Mouse (Mus musculus) stomach, embryonic 16.5 days (tissue): ENCODE data around the gene Wap. TPM values are rescaled to one million over a fixed set of nuclear protein-coding genes. Genes with fewer than 3 reads are reported as not detected.

Source experiments
- ATAC-seq: fragments of 200-750 bp; cut with Nextera tagmentation; 2 replicates; pipeline ENCODE4 v1.8.0; 2017; ENCODE audit warnings: moderate number of reproducible peaks, moderate TSS enrichment; ENCODE audit not compliant: insufficient read depth, low FRiP score
- H3K27ac ChIP-seq: fragments of 300-500 bp; sonication (generic); 2 replicates; pipeline ENCODE4 v1.5.1; 2014; ENCODE audit warnings: low read length
- H3K27me3 ChIP-seq: fragments of 300-500 bp; sonication (generic); 2 replicates; pipeline ENCODE4 v1.6.1; 2014; ENCODE audit warnings: low read length, control low read depth, mixed read lengths; ENCODE audit not compliant: control insufficient read depth, insufficient read depth
- H3K36me3 ChIP-seq: fragments of 300-500 bp; sonication (generic); 2 replicates; pipeline ENCODE4 v1.6.1; 2014; ENCODE audit warnings: low read length; ENCODE audit not compliant: control insufficient read depth, insufficient read depth
- H3K4me1 ChIP-seq: fragments of 300-500 bp; sonication (generic); 2 replicates; pipeline ENCODE4 v1.6.1; 2014; ENCODE audit warnings: low read length, control low read depth, mixed read lengths; ENCODE audit not compliant: control insufficient read depth, insufficient read depth
- H3K4me2 ChIP-seq: fragments of 300-500 bp; sonication (generic); 2 replicates; pipeline ENCODE4 v1.6.1; 2014; ENCODE audit warnings: low read depth, low read length, mixed read lengths
- H3K4me3 ChIP-seq: fragments of 300-500 bp; sonication (generic); replicated peaks from 2 replicates; pipeline ENCODE4 v1.5.1; 2014; ENCODE audit warnings: mild to moderate bottlenecking, low read length
- H3K9ac ChIP-seq: fragments of 300-500 bp; sonication (generic); 2 replicates; pipeline ENCODE4 v1.6.1; 2014; ENCODE audit warnings: low read length
- H3K9me3 ChIP-seq: fragments of 300-500 bp; sonication (generic); replicated peaks from 2 replicates; pipeline ENCODE4 v1.6.1; 2016; ENCODE audit warnings: low read length, control low read depth; ENCODE audit not compliant: control insufficient read depth
- WGBS: fragments of 180-500 bp; shearing (Covaris S2); extraction: QIAGEN DNeasy Blood & Tissue Kit; methylation state at CpG from one replicate; pipeline ENCODE4 v1.1.7; 2014; 5-methylcytosine and 5-hydroxymethylcytosine counted together
- polyA plus RNA-seq: library from polyadenylated mRNA; unstranded; fragments of >200 nt; fragmentation: Nextera tagmentation; extraction: Ambion mirVana; gene quantifications from 2 replicates; pipeline ENCODE4 v1.2.1, GENCODE M21; 2015

Gene Wap
- polyA plus RNA-seq, 1 experiment from 2014 or later: not detected

GRCm38 (mm10) chr11:6601649-6602480 is 36.6 kb downstream of the Wap start:
- Histone ChIP-seq H3K9me3 (no peaks in the 10 kb centered on the region), H3K4me1 (peaks cover 22% of the 10 kb centered on the region), H3K4me3 (no peak overlapping the region), H3K4me2 (no peak overlapping the region), H3K9ac (no peak overlapping the region; the same call in 1 of the 2 replicates), H3K27me3 (peaks cover 16% of the 10 kb centered on the region), H3K36me3 (peaks cover 2% of the 10 kb centered on the region; the same call in 1 of the 2 replicates), H3K27ac (no peak overlapping the region)
- ATAC-seq: no peak
- 63% methylated on average over 20 of the region's 20 CpGs for WGBS

- no peak for ATAC-seq
- Histone ChIP-seq H3K4me1 (peaks cover 21% of the 10 kb centered on the region), H3K9ac (no peak overlapping the region), H3K4me3 (no peak overlapping the region), H3K27ac (no peak overlapping the region), H3K27me3 (peaks cover 4% of the 10 kb centered on the region; the same call in 1 of the 2 replicates), H3K4me2 (no peak overlapping the region), H3K9me3 (no peaks in the 10 kb centered on the region), H3K36me3 (peaks cover 8% of the 10 kb centered on the region; the same call in 1 of the 2 replicates)
- 86% methylated on average over 8 of the region's 8 CpGs for WGBS
Measured at GRCm38 (mm10) chr11:6600284-6600944, 38.0 kb downstream of the Wap start.

GRCm38 (mm10) chr11:6599831-6600230 is 38.6 kb downstream of the Wap start:
- no peak overlapping the region for H3K4me3 ChIP-seq
- H3K9me3 ChIP-seq: no peaks in the 10 kb centered on the region
- H3K4me2 ChIP-seq: no peak overlapping the region
- H3K27me3 ChIP-seq: no peaks in the 10 kb centered on the region
- H3K27ac ChIP-seq: no peak overlapping the region
- H3K9ac ChIP-seq: no peak overlapping the region
- H3K4me1 ChIP-seq: peaks cover 19% of the 10 kb centered on the region
- peaks cover 8% of the 10 kb centered on the region; the same call in 1 of the 2 replicates for H3K36me3 ChIP-seq
- WGBS: 80% methylated on average over 6 of the region's 6 CpGs
- ATAC-seq: no peak

- no peaks in the 10 kb centered on the region for H3K27me3 ChIP-seq
- H3K4me2 ChIP-seq: no peak overlapping the region
- H3K9ac ChIP-seq: no peak overlapping the region
- WGBS: 29% methylated on average over 27 of the region's 27 CpGs
- H3K4me1 ChIP-seq: peaks cover 15% of the 10 kb centered on the region
- no peaks in the 10 kb centered on the region for H3K9me3 ChIP-seq
- no peak for ATAC-seq
- H3K36me3 ChIP-seq: peaks cover 8% of the 10 kb centered on the region; the same call in 1 of the 2 replicates
- no peak overlapping the region for H3K4me3 ChIP-seq
- no peak overlapping the region for H3K27ac ChIP-seq
Measured at GRCm38 (mm10) chr11:6599011-6599681, 39.3 kb downstream of the Wap start.

GRCm38 (mm10) chr11:6598191-6598889 is 40.1 kb downstream of the Wap start:
- H3K36me3 ChIP-seq: peaks cover 16% of the 10 kb centered on the region; the same call in 1 of the 2 replicates
- no peak overlapping the region for H3K4me3 ChIP-seq
- H3K9me3 ChIP-seq: no peaks in the 10 kb centered on the region
- 56% methylated on average over 19 of the region's 19 CpGs for WGBS
- no peak for ATAC-seq
- peaks cover 8% of the 10 kb centered on the region for H3K4me1 ChIP-seq
- no peak overlapping the region for H3K4me2 ChIP-seq
- no peak overlapping the region for H3K9ac ChIP-seq
- no peak overlapping the region for H3K27ac ChIP-seq
- H3K27me3 ChIP-seq: no peaks in the 10 kb centered on the region

- no peak for ATAC-seq
Measured at GRCm38 (mm10) chr11:6597523-6597922, 40.9 kb downstream of the Wap start.

GRCm38 (mm10) chr11:6596616-6597015 is 41.8 kb downstream of the Wap start:
- peaks cover 21% of the 10 kb centered on the region for H3K36me3 ChIP-seq
- H3K27me3 ChIP-seq: no peaks in the 10 kb centered on the region
- no peaks in the 10 kb centered on the region for H3K9me3 ChIP-seq
- H3K4me3 ChIP-seq: no peak overlapping the region
- no peak overlapping the region for H3K9ac ChIP-seq
- 85% methylated on average over 3 of the region's 3 CpGs for WGBS
- 0 out of 2 replicates have a peak, but pooled peaks cover 4% of the 10 kb centered on the region for H3K4me1 ChIP-seq
- no peak for ATAC-seq
- H3K4me2 ChIP-seq: no peak overlapping the region
- no peak overlapping the region for H3K27ac ChIP-seq

More at GRCm38 (mm10) chr11:6597523-6597922, 40.9 kb downstream of the Wap start:
- peaks cover 21% of the 10 kb centered on the region for H3K36me3 ChIP-seq
- H3K9ac ChIP-seq: no peak overlapping the region
- 77% methylated on average over 7 of the region's 7 CpGs for WGBS
- H3K4me3 ChIP-seq: no peak overlapping the region
- no peaks in the 10 kb centered on the region for H3K27me3 ChIP-seq
- H3K4me1 ChIP-seq: peaks cover 8% of the 10 kb centered on the region
- H3K27ac ChIP-seq: no peak overlapping the region
- no peaks in the 10 kb centered on the region for H3K9me3 ChIP-seq
- H3K4me2 ChIP-seq: no peak overlapping the region

- Histone ChIP-seq H3K27me3 (no peaks in the 10 kb centered on the region), H3K9me3 (no peaks in the 10 kb centered on the region), H3K9ac (no peak overlapping the region), H3K4me1 (0 out of 2 replicates have a peak, but pooled peaks cover 4% of the 10 kb centered on the region), H3K36me3 (peaks cover 21% of the 10 kb centered on the region), H3K27ac (no peak overlapping the region), H3K4me3 (no peak overlapping the region), H3K4me2 (no peak overlapping the region)
- 97% methylated on average over 6 of the region's 6 CpGs for WGBS
- no peak for ATAC-seq
Measured at GRCm38 (mm10) chr11:6596205-6596604, 42.2 kb downstream of the Wap start.
